Mouse (Mus musculus): ENCODE measurements around the gene Sirt2. TPM values are rescaled to one million over a fixed set of nuclear protein-coding genes. Genes with fewer than 3 reads are reported as not detected.

Gene Sirt2
- total and polyA plus RNA-seq, 3 experiments, result 35.7 to 72.4 TPM; not detected in 1

DNA sequence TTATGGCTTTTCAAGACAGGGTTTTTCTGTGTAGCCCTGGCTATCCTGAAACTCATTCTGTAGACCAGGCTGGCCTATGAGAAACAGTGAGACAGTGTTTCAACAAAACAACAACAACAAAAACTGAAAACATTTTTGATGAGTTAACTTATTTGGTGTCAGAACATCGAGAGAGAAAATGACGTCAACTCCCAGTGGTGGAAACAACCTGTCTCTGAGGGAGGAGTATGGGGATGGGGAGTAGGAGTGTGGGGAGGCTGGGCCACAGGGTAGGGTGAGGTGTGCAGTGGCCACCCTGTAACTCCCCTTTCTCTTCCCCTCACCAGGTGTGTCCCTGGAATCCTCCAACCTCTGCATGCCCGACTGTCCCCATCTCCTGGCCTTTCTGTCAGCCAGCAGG lies 28.0 kb downstream of the Sirt2 start:
- H3K79me2 ChIP-seq (ENCODE audit: control insufficient read depth, insufficient read depth, low read length, poor library complexity), result peaks cover 9% of the 10 kb centered on the region; the same call in 1 of the 2 replicates
- H3K9me3 ChIP-seq (replicated peaks; ENCODE audit: insufficient read depth, low read length), result no peaks in the 10 kb centered on the region
- TF ChIP-seq CHD2 (IDR thresholded peaks at IDR 0.05; ENCODE audit: low read length) (no peak), UBTF (IDR thresholded peaks at IDR 0.05; ENCODE audit: borderline replicate concordance, insufficient read depth, low read depth, low read length) (no peak), GABPA (IDR thresholded peaks at IDR 0.05; ENCODE audit: low read depth, low read length) (no peak), USF2 (IDR thresholded peaks at IDR 0.05; ENCODE audit: borderline replicate concordance in 1 of 2, insufficient read depth in 1 of 2, low read depth in 1 of 2, low read length in 2 of 2) (no peak), JUND (IDR thresholded peaks at IDR 0.05; ENCODE audit: low read depth, low read length) (no peak), BHLHE40 (IDR thresholded peaks at IDR 0.05; ENCODE audit: borderline replicate concordance, low read depth, low read length) (no peak), MAX (IDR thresholded peaks at IDR 0.05; ENCODE audit: low read length) (no peak), ZMIZ1 (IDR thresholded peaks at IDR 0.05; ENCODE audit: low read depth, low read length) (no peak)
- H3K4me3 ChIP-seq (ENCODE audit: control insufficient read depth in 1 of 2, insufficient read depth in 1 of 2, low read depth in 2 of 2, low read length in 2 of 2), result no peak overlapping the region
- H3K36me3 ChIP-seq (ENCODE audit: control insufficient read depth in 1 of 2, insufficient read depth in 2 of 2, low read length in 2 of 2), result no peaks in the 10 kb centered on the region
- H3K27ac ChIP-seq (ENCODE audit: control insufficient read depth, low read depth, low read length), result no peak overlapping the region
- H3K4me1 ChIP-seq (ENCODE audit: control insufficient read depth in 1 of 2, insufficient read depth in 2 of 2, low read length in 2 of 2), result peaks cover 0 to 7% of the 10 kb centered on the region in 2 experiments; a peak in 2 of 4 replicates
- H3K9ac ChIP-seq (ENCODE audit: control insufficient read depth, low read depth, low read length, poor library complexity, severe bottlenecking), result no peak overlapping the region
- peak; percentile 40 for DNase-seq (ENCODE audit: low read depth, low spot score)
- H3K27me3 ChIP-seq (ENCODE audit: control insufficient read depth in 1 of 2, insufficient read depth in 2 of 2, low read length in 2 of 2), result no peaks in the 10 kb centered on the region

GRCm38 (mm10) chr7:28795832-28796231 lies 29.3 kb downstream of the Sirt2 start:
- Histone ChIP-seq H3K27ac (ENCODE audit: control insufficient read depth, low read depth, low read length) (peak overlapping the region; percentile 53), H3K4me1 (ENCODE audit: control insufficient read depth in 1 of 2, insufficient read depth in 2 of 2, low read length in 2 of 2) (peaks cover 0 to 7% of the 10 kb centered on the region in 2 experiments; a peak in 2 of 4 replicates), H3K27me3 (ENCODE audit: control insufficient read depth in 1 of 2, insufficient read depth in 2 of 2, low read length in 2 of 2) (no peaks in the 10 kb centered on the region), H3K9ac (ENCODE audit: control insufficient read depth, low read depth, low read length, poor library complexity, severe bottlenecking) (peak overlapping the region; percentile 77), H3K4me3 (ENCODE audit: control insufficient read depth in 1 of 2, insufficient read depth in 1 of 2, low read depth in 2 of 2, low read length in 2 of 2) (peak overlapping the region; percentile 54 to 62), H3K9me3 (replicated peaks; ENCODE audit: insufficient read depth, low read length) (no peaks in the 10 kb centered on the region), H3K36me3 (ENCODE audit: control insufficient read depth in 1 of 2, insufficient read depth in 2 of 2, low read length in 2 of 2) (no peaks in the 10 kb centered on the region), H3K79me2 (ENCODE audit: control insufficient read depth, insufficient read depth, low read length, poor library complexity) (peaks cover 9% of the 10 kb centered on the region; the same call in 1 of the 2 replicates)
- TF ChIP-seq ELF1 (IDR thresholded peaks at IDR 0.05; ENCODE audit: low read depth, low read length) (peak; percentile 67; the same call in 1 of the 2 replicates), MXI1 (IDR thresholded peaks at IDR 0.05; ENCODE audit: low read depth, low read length) (no peak; the same call in 1 of the 2 replicates), BHLHE40 (IDR thresholded peaks at IDR 0.05; ENCODE audit: borderline replicate concordance, low read depth, low read length) (no peak), HCFC1 (IDR thresholded peaks at IDR 0.05; ENCODE audit: low read depth, low read length) (peak; percentile 70), POLR2A (IDR thresholded peaks at IDR 0.05; ENCODE audit: control insufficient read depth in 1 of 2, insufficient read depth in 1 of 2, low read depth in 1 of 2, low read length in 2 of 2, poor library complexity in 1 of 2) (peak in 1 of 2 experiments; percentile 72; a peak in 2 of 4 replicates), NELFE (IDR thresholded peaks at IDR 0.05; ENCODE audit: low read depth, low read length) (peak; percentile 61), TBP (IDR thresholded peaks at IDR 0.05; ENCODE audit: low read depth, low read length) (peak; percentile 48; the same call in 1 of the 2 replicates), MYC (IDR thresholded peaks at IDR 0.05; ENCODE audit: low read depth, low read length) (no peak), TCF12 (IDR thresholded peaks at IDR 0.05; ENCODE audit: low read depth, low read length) (no peak), MAX (IDR thresholded peaks at IDR 0.05; ENCODE audit: low read length) (no peak), KAT2A (conservative IDR thresholded peaks at IDR 0.05; ENCODE audit: low read depth, low read length) (no peak)
- DNase-seq (ENCODE audit: low read depth, low spot score), result peak; percentile 80

Data from MEL (cell line).